Comparison of ENCODE assay signal across 9 mouse cellular contexts in genomic region chr11:103307910-103308309, GRCm38 (mm10). TPM values are rescaled to one million over a fixed set of nuclear protein-coding genes. Genes with fewer than 3 reads are reported as not detected.
A peak's percentile ranks its signal among the peaks of the same experiment; 100 is the strongest.
DNase-seq lines count a peak whose midpoint lies in the region; TF ChIP-seq lines count a peak whose summit lies in the region.
"Had no signal": no experiment of that assay in that cellular context is flagged by ENCODE, and none has a peak within 500 bp of the region (broad histone marks: within the 10 kb centered on the region; RNA-seq: fewer than 3 reads in every experiment).

No protein-coding gene starts in this region.

- no peak for TF ChIP-seq CTCF in lung, adult 2 months (IDR thresholded peaks at IDR 0.05; ENCODE audit: insufficient read depth, low read length)
- TF ChIP-seq CTCF in bone marrow, adult 2 months (IDR thresholded peaks at IDR 0.05; ENCODE audit: control insufficient read depth, insufficient read depth, low read length): no peak

- H3K4me3 ChIP-seq in lung, adult 2 months (replicated peaks; ENCODE audit: extremely low read depth, low read depth, low read length): no peak overlapping the region
- no peak overlapping the region for H3K4me3 ChIP-seq in bone marrow, adult 2 months (replicated peaks; ENCODE audit: control insufficient read depth, low read depth, low read length)
- no peak overlapping the region for H3K4me3 ChIP-seq in forebrain, embryonic 10.5 days
- H3K4me3 ChIP-seq: midbrain, embryonic 13.5 days had no signal

- no peaks in the 10 kb centered on the region for H3K36me3 ChIP-seq in forebrain, embryonic 10.5 days (replicated peaks)
- H3K36me3 ChIP-seq: midbrain, embryonic 13.5 days had no signal

- no peak for TF ChIP-seq POLR2A in lung, adult 2 months (IDR thresholded peaks at IDR 0.05; ENCODE audit: borderline replicate concordance, extremely low read depth, low read depth, low read length)
- no peak for TF ChIP-seq POLR2A in bone marrow, adult 2 months (IDR thresholded peaks at IDR 0.05; ENCODE audit: borderline replicate concordance, control insufficient read depth, low read depth, low read length)

- H3K27me3 ChIP-seq in forebrain, embryonic 10.5 days (ENCODE audit: poor library complexity, severe bottlenecking): peaks cover 12% of the 10 kb centered on the region

- H3K4me1 ChIP-seq in lung, adult 2 months (ENCODE audit: control insufficient read depth, insufficient read depth, low read length): peaks cover 7% of the 10 kb centered on the region
- H3K4me1 ChIP-seq in bone marrow, adult 2 months (ENCODE audit: control insufficient read depth, insufficient read depth, low read length): peaks cover 3% of the 10 kb centered on the region
- peaks cover 20% of the 10 kb centered on the region for H3K4me1 ChIP-seq in forebrain, embryonic 10.5 days

- DNase-seq in lung, adult 18-20 months: peak; percentile 59 to 61
- DNase-seq in lung, adult 2 months: no peak
- DNase-seq in induced T-regulatory cell, adult 2 months (ENCODE audit: low read depth): peak; percentile 66
- peak; percentile 74 for DNase-seq in skeletal muscle tissue, adult 2 months (ENCODE audit: low read depth, low spot score)
- DNase-seq in forebrain, embryonic 10.5 days (ENCODE audit: extremely low spot score, low spot score): no peak
- DNase-seq in cerebellum, adult 18-20 months: no peak
- DNase-seq in c-Kit-positive CD71-positive TER-119-positive erythroid progenitor cells, embryonic 14.5 days (ENCODE audit: low spot score): no peak

- 0 out of 2 replicates have a peak overlapping the region, but pooled peaks have one; percentile 17 for H3K27ac ChIP-seq in bone marrow, adult 2 months (ENCODE audit: control insufficient read depth, insufficient read depth, low read depth, low read length, poor library complexity)
- H3K27ac ChIP-seq in forebrain, embryonic 10.5 days: no peak overlapping the region
- H3K27ac ChIP-seq: midbrain, embryonic 13.5 days had no signal

- 35% methylated on average over 8 of the region's 8 CpGs for WGBS in lung, adult 2 months
- WGBS in bone marrow, adult 2 months: 45% methylated on average over 8 of the region's 8 CpGs
- WGBS in forebrain, embryonic 10.5 days: 82% methylated on average over 8 of the region's 8 CpGs

- H3K9me3 ChIP-seq in forebrain, embryonic 10.5 days: no peaks in the 10 kb centered on the region
- H3K9me3 ChIP-seq: midbrain, embryonic 13.5 days had no signal

RNA-seq across cellular contexts. Expression of gene Map3k14, which starts 40.6 kb away (rescaled TPM):
- polyA plus RNA-seq in lung, adult 2 months (2012; rRNA removed): 16.3 and 19.7 TPM in 2 replicates
- polyA plus RNA-seq in bone marrow, adult 2 months (2011; ENCODE audit: insufficient read depth, insufficient read length, low replicate concordance, missing spikeins): 3.4 and 12.1 TPM in 2 replicates
- 4.0 TPM in 2 replicates for polyA plus RNA-seq in forebrain, embryonic 10.5 days (2016; fragmentation: Nextera tagmentation; extraction: Ambion mirVana)

RNA-seq across cellular contexts. Expression of gene Arhgap27, which starts 55.6 kb away (rescaled TPM):
- polyA plus RNA-seq in lung, adult 2 months (2012; rRNA removed): 71.4 and 83.7 TPM in 2 replicates
- polyA plus RNA-seq in bone marrow, adult 2 months (2011; ENCODE audit: insufficient read depth, insufficient read length, low replicate concordance, missing spikeins): 14.2 and 47.3 TPM in 2 replicates
- 3.7 and 3.8 TPM in 2 replicates for polyA plus RNA-seq in forebrain, embryonic 10.5 days (2016; fragmentation: Nextera tagmentation; extraction: Ambion mirVana)

Comparison
In these comparisons a context has a peak if more than half of its experiments do, and no peak if none do; other contexts are left out.
1. DNase-seq: peak in lung, adult 18-20 months (2 of 2), induced T-regulatory cell, adult 2 months (single experiment) and skeletal muscle tissue, adult 2 months (single experiment); none in lung, adult 2 months (single experiment), forebrain, embryonic 10.5 days (single experiment), cerebellum, adult 18-20 months (0 of 2) and c-Kit-positive CD71-positive TER-119-positive erythroid progenitor cells, embryonic 14.5 days (single experiment).